Mouse (Mus musculus) midbrain, postnatal 0 days (tissue): ENCODE measurements at regions not wholly inside any gene's neighbourhood (a gene's known extent, or its start where the extent isn't known, plus 50 kb on each side); places are given as distances from the start of the nearest gene placed in this dataset.
A peak's percentile ranks its signal among the peaks of the same experiment; 100 is the strongest.

Source experiments
- ATAC-seq: fragments of 200-750 bp; cut with Nextera tagmentation; 2 replicates; pipeline ENCODE4 v1.8.0; 2017; ENCODE audit warnings: moderate number of reproducible peaks, mild to moderate bottlenecking, moderate TSS enrichment, moderate library complexity; ENCODE audit not compliant: low FRiP score
- DNase-seq: peaks from one replicate; pipeline ENCODE4 v3.0.0-alpha.2; 2015; ENCODE audit warnings: low spot score
- H3K27ac ChIP-seq: fragments of 300-500 bp; sonication (generic); 2 replicates; pipeline ENCODE4 v1.5.1; 2014; ENCODE audit warnings: low read depth, mild to moderate bottlenecking, low read length, mixed read lengths
- H3K27me3 ChIP-seq: fragments of 300-500 bp; sonication (generic); 2 replicates; pipeline ENCODE4 v1.6.1; 2014; ENCODE audit warnings: low read length, control low read depth, mixed read lengths; ENCODE audit not compliant: insufficient read depth
- H3K36me3 ChIP-seq: fragments of 300-500 bp; sonication (generic); 2 replicates; pipeline ENCODE4 v1.6.1; 2014; ENCODE audit warnings: low read length, control low read depth, mixed read lengths; ENCODE audit not compliant: insufficient read depth
- H3K4me1 ChIP-seq: fragments of 300-500 bp; sonication (generic); 2 replicates; pipeline ENCODE4 v1.6.1; 2014; ENCODE audit warnings: mild to moderate bottlenecking, control low read depth, antibody characterized with exemption, low read length, mixed read lengths; ENCODE audit not compliant: insufficient read depth
- H3K4me2 ChIP-seq: fragments of 300-500 bp; sonication (generic); 2 replicates; pipeline ENCODE4 v1.6.1; 2014; ENCODE audit warnings: low read depth, mild to moderate bottlenecking, low read length, mixed read lengths; ENCODE audit not compliant: poor library complexity, severe bottlenecking
- H3K4me3 ChIP-seq: fragments of 300-500 bp; sonication (generic); 2 replicates; pipeline ENCODE4 v1.5.1; 2014; ENCODE audit warnings: low read depth, mild to moderate bottlenecking, low read length, moderate library complexity
- H3K9ac ChIP-seq: fragments of 300-500 bp; sonication (generic); replicated peaks from 2 replicates; pipeline ENCODE4 v1.6.1; 2014; ENCODE audit warnings: mild to moderate bottlenecking, low read length, moderate library complexity, mixed read lengths; ENCODE audit not compliant: poor library complexity, severe bottlenecking
- H3K9me3 ChIP-seq: fragments of 300-500 bp; sonication (generic); 2 replicates; pipeline ENCODE4 v1.6.1; 2016; ENCODE audit warnings: low read length, control low read depth
- CTCF ChIP-seq: IDR thresholded peaks from 2 replicates; pipeline ENCODE4 v1.5.1; 2016; ENCODE audit warnings: antibody characterized with exemption, mild to moderate bottlenecking
- WGBS: fragments of 180-500 bp; shearing (Covaris S2); extraction: QIAGEN DNeasy Blood & Tissue Kit; methylation state at CpG from one replicate; pipeline ENCODE4 v1.1.7; 2014; 5-methylcytosine and 5-hydroxymethylcytosine counted together

DNA sequence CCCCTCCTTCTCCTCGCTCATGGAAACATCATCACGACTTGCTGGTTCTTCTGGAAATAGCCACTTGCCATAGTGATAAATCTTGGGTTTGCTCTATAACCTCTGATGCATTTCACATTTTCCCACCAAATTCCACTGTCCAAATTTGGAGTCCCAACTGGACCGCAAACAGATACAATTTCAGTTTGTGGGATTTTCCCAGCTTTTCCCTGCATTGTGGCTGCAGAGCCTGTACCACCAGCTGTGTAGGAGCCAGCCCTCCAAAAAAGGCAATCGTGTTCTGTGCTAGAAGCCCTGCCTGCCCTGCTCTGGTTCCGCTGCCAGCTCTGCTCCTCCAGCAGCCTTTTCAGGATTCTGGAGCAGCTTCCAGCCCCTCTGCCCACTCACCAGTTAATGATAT is 291.4 kb downstream of the Gsdmc2 start:
- no peak for DNase-seq
- TF ChIP-seq CTCF = no peak
- no peak overlapping the region for H3K9ac ChIP-seq
- no peak overlapping the region for H3K4me2 ChIP-seq
- no peak overlapping the region for H3K4me3 ChIP-seq
- no peaks in the 10 kb centered on the region for H3K36me3 ChIP-seq
- ATAC-seq = no peak
- H3K4me1 ChIP-seq = no peaks in the 10 kb centered on the region
- H3K27me3 ChIP-seq = no peaks in the 10 kb centered on the region
- no peaks in the 10 kb centered on the region for H3K9me3 ChIP-seq
- WGBS = 68% methylated on average over 5 of the region's 5 CpGs
- H3K27ac ChIP-seq = no peak overlapping the region

DNA sequence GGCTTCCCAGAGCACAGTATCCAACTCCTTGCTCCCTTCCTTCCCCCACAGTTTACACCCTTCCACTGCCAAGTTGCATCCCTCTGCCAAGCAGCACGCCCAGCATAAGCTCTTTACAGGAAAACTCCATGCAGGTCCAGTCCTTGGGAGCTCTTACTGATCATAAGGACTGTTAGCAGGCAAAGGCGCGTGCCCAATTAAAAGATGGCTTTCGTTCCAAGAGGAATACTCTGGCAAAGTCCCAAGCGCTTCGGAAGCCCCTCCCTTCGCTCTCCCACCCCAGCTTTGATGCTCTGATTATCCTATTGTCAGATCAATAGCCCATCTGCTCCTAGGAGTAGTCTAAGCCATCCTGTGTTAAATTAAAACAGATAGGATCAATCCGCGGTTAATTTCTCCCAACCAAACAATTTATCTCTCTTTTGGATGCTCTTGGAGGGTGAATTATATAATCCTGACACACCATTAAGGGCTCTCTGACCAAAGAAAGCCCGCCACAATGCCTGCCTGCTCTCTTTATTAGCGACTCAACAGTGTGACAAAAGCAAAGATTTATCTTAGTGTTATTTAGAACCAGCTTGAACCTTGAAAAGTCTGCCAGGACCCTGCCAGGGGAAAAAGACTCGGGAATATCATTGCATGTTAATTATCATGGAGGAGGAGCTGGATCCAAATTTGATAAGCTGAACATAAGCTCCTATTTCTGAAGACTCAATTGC is 312.5 kb downstream of the Gsdmc2 start:
- 15% methylated on average over 12 of the region's 12 CpGs for WGBS
- ATAC-seq (no peak), DNase-seq (peak; percentile 78)
- H3K4me1 ChIP-seq = no peaks in the 10 kb centered on the region
- TF ChIP-seq CTCF = no peak
- no peak overlapping the region for H3K27ac ChIP-seq
- H3K9me3 ChIP-seq = no peaks in the 10 kb centered on the region
- peak overlapping the region; percentile 46 for H3K4me2 ChIP-seq
- H3K27me3 ChIP-seq = no peaks in the 10 kb centered on the region
- no peak overlapping the region for H3K9ac ChIP-seq
- H3K4me3 ChIP-seq = peak overlapping the region; percentile 13; the same call in 1 of the 2 replicates
- no peaks in the 10 kb centered on the region for H3K36me3 ChIP-seq

DNA sequence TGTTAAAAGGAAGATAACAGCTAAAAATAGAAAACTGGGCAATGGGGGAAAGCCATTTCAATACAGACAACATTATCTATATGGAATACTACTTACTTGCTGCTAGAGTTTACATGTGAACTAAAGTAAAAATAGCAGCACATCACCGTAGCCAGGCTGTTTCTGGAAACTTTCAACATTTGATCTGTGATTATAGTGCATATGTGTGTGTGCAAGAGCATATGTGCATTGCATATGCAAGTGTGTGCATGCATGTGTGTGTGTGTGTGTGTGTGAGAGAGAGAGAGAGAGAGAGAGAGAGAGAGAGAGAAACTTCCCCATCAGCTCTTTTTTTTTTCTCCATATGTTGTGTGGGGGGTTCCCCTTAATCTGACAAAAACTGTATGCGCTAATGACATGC is 317.7 kb downstream of the Gsdmc2 start:
- Histone ChIP-seq H3K36me3 (no peaks in the 10 kb centered on the region), H3K27me3 (no peaks in the 10 kb centered on the region), H3K9me3 (no peaks in the 10 kb centered on the region), H3K9ac (no peak overlapping the region), H3K4me1 (no peaks in the 10 kb centered on the region), H3K4me3 (no peak overlapping the region), H3K27ac (no peak overlapping the region), H3K4me2 (no peak overlapping the region)
- TF ChIP-seq CTCF = no peak
- no peak for DNase-seq
- WGBS = 81% methylated on average over 2 of the region's 2 CpGs
- ATAC-seq = no peak

DNA sequence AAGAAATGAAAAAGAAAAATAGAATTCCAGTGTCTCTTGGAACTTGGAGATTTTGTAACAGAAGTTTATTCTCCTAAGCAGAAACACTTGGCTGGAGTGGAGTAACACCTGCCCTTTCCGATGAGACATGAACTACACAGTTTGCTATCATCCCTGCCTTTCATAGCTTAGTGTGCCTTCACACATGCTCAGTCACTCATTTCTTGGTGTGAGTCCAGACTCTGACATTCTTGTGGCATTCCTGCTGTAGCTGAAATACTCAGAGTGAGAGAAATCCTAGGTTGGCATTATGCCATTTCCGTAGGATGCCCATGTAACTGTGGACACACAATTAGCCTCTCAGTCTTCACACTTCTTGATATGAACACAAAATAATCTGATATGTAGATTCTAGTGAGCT is 318.2 kb downstream of the Gsdmc2 start:
- no peak for ATAC-seq
- WGBS = 89% methylated on average over 2 of the region's 2 CpGs

DNA sequence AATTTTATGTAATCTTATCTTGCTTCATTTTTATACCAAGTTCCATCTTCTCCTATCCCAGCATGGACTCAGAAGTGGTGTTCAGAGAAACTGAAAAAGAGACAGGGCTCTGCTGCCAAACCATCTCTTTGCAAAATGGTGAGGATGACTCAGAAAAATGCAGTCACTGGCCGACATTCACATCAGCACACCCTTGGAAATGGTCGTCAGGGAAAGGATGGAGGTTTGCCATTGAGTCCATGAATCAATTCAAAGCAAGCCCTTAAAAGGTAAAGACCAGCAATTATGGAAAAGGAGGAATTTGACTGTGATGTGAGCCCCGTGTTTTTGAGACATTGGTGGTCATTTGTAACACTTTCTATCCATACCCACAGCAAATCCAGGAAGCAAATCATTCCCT is 327.7 kb downstream of the Gsdmc2 start:
- no peak overlapping the region for H3K4me2 ChIP-seq
- no peaks in the 10 kb centered on the region for H3K9me3 ChIP-seq
- H3K27ac ChIP-seq = no peak overlapping the region
- no peaks in the 10 kb centered on the region for H3K4me1 ChIP-seq
- no peak overlapping the region for H3K9ac ChIP-seq
- H3K27me3 ChIP-seq = no peaks in the 10 kb centered on the region
- no peak for TF ChIP-seq CTCF
- DNase-seq = no peak
- 80% methylated on average over 3 of the region's 3 CpGs for WGBS
- H3K36me3 ChIP-seq = no peaks in the 10 kb centered on the region
- no peak overlapping the region for H3K4me3 ChIP-seq
- no peak for ATAC-seq

More for the DNA sequence above, 318.2 kb downstream of the Gsdmc2 start:
- Histone ChIP-seq H3K36me3 (no peaks in the 10 kb centered on the region), H3K27me3 (no peaks in the 10 kb centered on the region), H3K9ac (no peak overlapping the region), H3K9me3 (no peaks in the 10 kb centered on the region), H3K4me2 (no peak overlapping the region), H3K4me3 (no peak overlapping the region), H3K27ac (no peak overlapping the region), H3K4me1 (no peaks in the 10 kb centered on the region)
- no peak for TF ChIP-seq CTCF
- peak; percentile 61 for DNase-seq

DNA sequence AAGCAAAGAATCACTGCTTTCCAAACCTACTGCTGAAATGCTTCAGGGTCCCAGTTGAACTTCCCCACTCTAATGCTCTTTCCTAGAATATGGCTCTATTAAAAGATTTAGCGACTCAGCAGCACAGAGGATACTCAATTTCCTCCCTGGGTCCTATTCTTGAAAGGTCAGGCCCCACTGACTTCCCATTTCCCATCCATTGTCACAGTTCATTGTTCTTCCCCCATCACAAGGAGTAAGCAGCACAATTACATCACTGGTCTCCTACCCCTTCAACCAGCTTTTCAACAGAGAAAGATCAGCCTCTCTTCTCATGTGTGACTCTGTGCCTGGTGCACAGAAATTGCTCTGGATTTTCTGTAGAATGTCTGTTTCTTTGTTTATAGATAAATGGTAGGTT is 344.5 kb downstream of the Gsdmc2 start:
- ATAC-seq (no peak), DNase-seq (no peak)
- H3K36me3 ChIP-seq = no peaks in the 10 kb centered on the region
- H3K4me3 ChIP-seq = no peak overlapping the region
- H3K4me1 ChIP-seq = no peaks in the 10 kb centered on the region
- 9% methylated on average over 1 of the region's 1 CpGs for WGBS
- no peak for TF ChIP-seq CTCF
- no peak overlapping the region for H3K4me2 ChIP-seq
- no peaks in the 10 kb centered on the region for H3K9me3 ChIP-seq
- H3K9ac ChIP-seq = no peak overlapping the region
- no peaks in the 10 kb centered on the region for H3K27me3 ChIP-seq
- no peak overlapping the region for H3K27ac ChIP-seq
